Mouse (Mus musculus) urinary bladder, postnatal 14 days (tissue): ENCODE results near the gene Gm28053.
A peak's percentile ranks its signal among the peaks of the same experiment; 100 is the strongest.
"Not testable (repeated sequence)": the region's sequence is repeated elsewhere in the genome, so short reads cannot be mapped to it uniquely, and the experiment has no call there.

ENCODE experiments used
- DNase-seq: peaks from one replicate; pipeline ENCODE4 v3.0.0; 2021; ENCODE audit warnings: low spot score

Gene Gm28053

GRCm38 (mm10) chr6:48718455-48718854 lies at the start of gene Gm28053, which contains the start of gene Gimap7:
Gm28053 (plus strand) TSS chr6:48718607.
Gimap7 (plus strand) TSS chr6:48718621.
- no peak for DNase-seq

- DNase-seq, result no peak
Observed at GRCm38 (mm10) chr6:48669446-48669969, 48.9 kb upstream of the Gm28053 start.

- DNase-seq, result no peak
Observed at GRCm38 (mm10) chr6:48674291-48675058, 43.9 kb upstream of the Gm28053 start.

GRCm38 (mm10) chr6:48675400-48675930 lies 42.9 kb upstream of the Gm28053 start:
- no peak for DNase-seq

- peak; percentile 23 for DNase-seq
Observed at GRCm38 (mm10) chr6:48675931-48676859, 42.2 kb upstream of the Gm28053 start, which contains the start of gene Gimap9. Gimap9 (plus strand) TSS chr6:48676129.

GRCm38 (mm10) chr6:48676860-48677415 lies 41.5 kb upstream of the Gm28053 start:
- no peak for DNase-seq

- no peak for DNase-seq
Observed at GRCm38 (mm10) chr6:48677492-48678345, 40.7 kb upstream of the Gm28053 start.

GRCm38 (mm10) chr6:48678391-48678790 lies 40.0 kb upstream of the Gm28053 start:
- DNase-seq, result no peak

GRCm38 (mm10) chr6:48679701-48680100 lies 38.7 kb upstream of the Gm28053 start:
- DNase-seq, result no peak

GRCm38 (mm10) chr6:48680421-48680820 lies 38.0 kb upstream of the Gm28053 start:
- DNase-seq, result no peak

- DNase-seq, result no peak
Observed at GRCm38 (mm10) chr6:48681472-48682090, 36.8 kb upstream of the Gm28053 start.

- DNase-seq, result no peak
Observed at GRCm38 (mm10) chr6:48682271-48682670, 36.1 kb upstream of the Gm28053 start.

- not testable (repeated sequence) for DNase-seq
Observed at GRCm38 (mm10) chr6:48683263-48683821, 35.1 kb upstream of the Gm28053 start.

GRCm38 (mm10) chr6:48684319-48684718 lies 34.1 kb upstream of the Gm28053 start, which contains the start of gene Gimap4:
Gimap4 (plus strand) TSS chr6:48684549.
- no peak for DNase-seq

- no peak for DNase-seq
Observed at GRCm38 (mm10) chr6:48684806-48685205, 33.6 kb upstream of the Gm28053 start.

- no peak for DNase-seq
Observed at GRCm38 (mm10) chr6:48685251-48685650, 33.2 kb upstream of the Gm28053 start.

GRCm38 (mm10) chr6:48685694-48686665 lies 32.4 kb upstream of the Gm28053 start:
- DNase-seq, result no peak

GRCm38 (mm10) chr6:48687077-48687476 lies 31.3 kb upstream of the Gm28053 start:
- no peak for DNase-seq

GRCm38 (mm10) chr6:48689320-48689719 lies 29.1 kb upstream of the Gm28053 start:
- DNase-seq, result no peak
